Mouse (Mus musculus) kidney, adult 11 months (tissue): ENCODE results near the gene Tbc1d7.

Experiments
- DNase-seq: peaks from one replicate; pipeline ENCODE4 v3.0.0; 2022

Tbc1d7 gene

GRCm38 (mm10) chr13:43193266-43193665 lies 22.0 kb upstream of the Tbc1d7 start:
- no peak for DNase-seq

- DNase-seq = no peak
Measured at GRCm38 (mm10) chr13:43191741-43192192, 20.5 kb upstream of the Tbc1d7 start.

GRCm38 (mm10) chr13:43191290-43191689 lies 20.0 kb upstream of the Tbc1d7 start:
- no peak for DNase-seq

- no peak for DNase-seq
Measured at GRCm38 (mm10) chr13:43187736-43188135, 16.4 kb upstream of the Tbc1d7 start.

GRCm38 (mm10) chr13:43183248-43184055 lies 12.2 kb upstream of the Tbc1d7 start:
- no peak for DNase-seq

- peak; percentile 47 for DNase-seq
Measured at GRCm38 (mm10) chr13:43182465-43183201, 11.3 kb upstream of the Tbc1d7 start.

GRCm38 (mm10) chr13:43181104-43181503 lies 9.8 kb upstream of the Tbc1d7 start:
- DNase-seq = no peak

GRCm38 (mm10) chr13:43177317-43177716 lies 6.0 kb upstream of the Tbc1d7 start:
- DNase-seq = no peak

- DNase-seq = no peak
Measured at GRCm38 (mm10) chr13:43176676-43177075, 5.4 kb upstream of the Tbc1d7 start.

- DNase-seq = peak; percentile 63
Measured at GRCm38 (mm10) chr13:43173262-43173661, 2.0 kb upstream of the Tbc1d7 start.

- no peak for DNase-seq
Measured at GRCm38 (mm10) chr13:43172036-43172713, 874 bp upstream of the Tbc1d7 start.

- no peak for DNase-seq
Measured at GRCm38 (mm10) chr13:43167721-43168120, 3.6 kb downstream of the Tbc1d7 start.

- DNase-seq = peak; percentile 46
Measured at GRCm38 (mm10) chr13:43159429-43159828, 11.9 kb downstream of the Tbc1d7 start.

- peak; percentile 70 for DNase-seq
Measured at GRCm38 (mm10) chr13:43158281-43158680, 13.0 kb downstream of the Tbc1d7 start.

GRCm38 (mm10) chr13:43157370-43157769 lies 13.9 kb downstream of the Tbc1d7 start:
- DNase-seq = no peak

GRCm38 (mm10) chr13:43152005-43152520 lies 19.2 kb downstream of the Tbc1d7 start:
- no peak for DNase-seq

- no peak for DNase-seq
Measured at GRCm38 (mm10) chr13:43149661-43150060, 21.6 kb downstream of the Tbc1d7 start.

GRCm38 (mm10) chr13:43148692-43149091 lies 22.6 kb downstream of the Tbc1d7 start:
- DNase-seq = no peak

GRCm38 (mm10) chr13:43146515-43147258 lies 24.6 kb downstream of the Tbc1d7 start:
- peak; percentile 83 for DNase-seq

GRCm38 (mm10) chr13:43144720-43145418 lies 26.4 kb downstream of the Tbc1d7 start:
- DNase-seq = peak; percentile 20

- DNase-seq = no peak
Measured at GRCm38 (mm10) chr13:43134468-43134867, 36.8 kb downstream of the Tbc1d7 start.

GRCm38 (mm10) chr13:43133400-43133799 lies 37.9 kb downstream of the Tbc1d7 start:
- no peak for DNase-seq
